Mouse (Mus musculus): Measurements from ENCODE around the gene Pdyn. TPM values are rescaled to one million over a fixed set of nuclear protein-coding genes. Genes with fewer than 3 reads are reported as not detected.

Gene Pdyn
- polyA plus RNA-seq (2014; fragmentation: Nextera tagmentation; extraction: Ambion mirVana): 0.20 and 0.60 TPM in 2 replicates

DNA sequence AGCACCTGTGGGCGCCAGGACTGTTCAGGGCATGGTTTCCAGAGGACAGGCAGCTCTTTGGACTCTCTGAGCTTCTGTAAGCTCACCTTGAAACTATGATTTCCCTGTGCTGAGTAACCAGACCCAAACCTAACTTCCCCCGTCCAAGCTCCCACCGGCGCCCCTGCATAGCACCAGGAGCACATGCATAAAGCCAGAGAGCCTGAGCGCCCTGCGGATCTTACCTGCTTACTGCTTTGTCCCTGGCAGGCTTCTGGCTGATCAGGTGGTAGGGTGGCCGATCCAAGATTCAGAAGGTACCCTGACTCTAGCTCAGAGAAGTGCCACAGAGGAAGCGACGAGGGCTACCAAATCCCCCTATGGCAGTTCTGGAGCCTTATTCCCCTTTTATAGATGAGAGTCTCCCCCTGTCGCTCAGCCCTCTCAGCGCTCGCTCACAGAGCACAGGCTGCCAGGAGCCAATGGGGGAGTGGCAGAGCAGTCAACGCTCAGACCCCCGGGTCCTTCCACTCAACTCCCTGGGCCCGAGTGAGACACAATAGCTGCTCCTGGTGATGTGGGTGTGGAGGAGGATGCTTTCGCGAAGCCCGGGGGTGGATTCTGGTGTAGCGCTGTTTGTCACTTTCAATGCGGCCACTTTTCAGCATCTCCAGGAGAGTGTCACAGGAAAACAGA, at the start of gene Pdyn:
TSS of gene Pdyn (minus strand) at position 361 of the 675 bp plus-strand sequence.
- peak within 1 kb of the TSS; percentile 12; the same call in 1 of the 2 replicates for H3K4me3 ChIP-seq (ENCODE audit: low read length)
- 12% methylated on average over 20 of the region's 20 CpGs for WGBS
- H3K27me3 ChIP-seq (ENCODE audit: control insufficient read depth, insufficient read depth, low read length): peaks cover 8% of the 10 kb centered on the region; the same call in 1 of the 2 replicates
- ATAC-seq (ENCODE audit: low FRiP score, low TSS enrichment): peak; percentile 60; the same call in 1 of the 2 replicates
- peak within 1 kb of the TSS; percentile 27 for H3K4me2 ChIP-seq (replicated peaks; ENCODE audit: low read depth, low read length)
- H3K9ac ChIP-seq (ENCODE audit: low read depth, low read length): no peak within 1 kb of the TSS
- no peaks in the 10 kb centered on the region for H3K9me3 ChIP-seq (ENCODE audit: control insufficient read depth, low read length)
- H3K4me1 ChIP-seq (ENCODE audit: control insufficient read depth, insufficient read depth, low read length): 0 out of 2 replicates have a peak, but pooled peaks cover 3% of the 10 kb centered on the region
- no peaks in the 10 kb centered on the region for H3K36me3 ChIP-seq (ENCODE audit: control insufficient read depth, insufficient read depth, low read length)
- no peak within 1 kb of the TSS for H3K27ac ChIP-seq (ENCODE audit: low read depth, low read length)

DNA sequence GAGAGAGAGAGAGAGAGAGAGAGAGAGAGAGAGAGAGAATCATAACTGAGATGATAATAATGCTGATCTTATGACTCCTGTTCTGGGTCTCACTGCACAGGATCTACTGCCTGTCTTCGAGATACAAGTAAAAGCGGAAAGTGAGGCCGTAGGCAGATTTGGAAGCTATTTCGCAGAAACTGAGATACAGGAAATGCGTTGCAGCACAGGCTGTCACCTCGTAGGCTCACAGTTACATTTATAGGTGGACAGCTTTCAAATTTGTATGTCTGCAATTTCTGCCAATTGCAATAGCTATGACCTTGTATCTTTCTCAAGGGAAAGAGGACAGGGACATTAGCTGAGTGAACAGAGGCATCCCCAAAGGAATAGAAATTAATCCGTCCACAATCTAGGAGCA, 42.4 kb upstream of the Pdyn start:
- Histone ChIP-seq H3K27ac (ENCODE audit: low read depth, low read length) (no peak overlapping the region), H3K9ac (ENCODE audit: low read depth, low read length) (no peak overlapping the region), H3K4me2 (replicated peaks; ENCODE audit: low read depth, low read length) (no peak overlapping the region), H3K4me3 (ENCODE audit: low read length) (no peak overlapping the region), H3K9me3 (ENCODE audit: control insufficient read depth, low read length) (no peaks in the 10 kb centered on the region), H3K27me3 (ENCODE audit: control insufficient read depth, insufficient read depth, low read length) (no peaks in the 10 kb centered on the region), H3K4me1 (ENCODE audit: control insufficient read depth, insufficient read depth, low read length) (no peaks in the 10 kb centered on the region), H3K36me3 (ENCODE audit: control insufficient read depth, insufficient read depth, low read length) (no peaks in the 10 kb centered on the region)
- WGBS: 89% methylated on average over 7 of the region's 7 CpGs
- ATAC-seq (ENCODE audit: low FRiP score, low TSS enrichment): no peak

DNA sequence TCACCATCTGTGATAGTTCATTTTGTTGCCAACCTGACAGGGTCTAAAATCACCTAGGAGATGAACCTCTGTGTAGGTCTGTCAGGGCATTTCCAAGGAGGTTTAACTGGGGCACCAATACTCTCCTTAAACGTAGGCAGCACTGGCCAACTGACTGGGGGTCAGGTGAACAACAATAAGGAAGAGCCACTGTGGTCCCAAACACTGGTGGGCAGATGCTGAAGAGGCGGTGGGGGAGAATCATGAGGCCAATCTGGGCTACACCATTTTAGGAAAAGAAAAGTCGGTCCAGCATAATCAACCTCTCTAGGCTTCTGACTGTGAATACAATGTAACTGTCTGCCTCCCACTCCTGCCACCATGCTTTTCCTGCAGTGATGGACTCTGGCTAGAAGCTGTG, 40.9 kb upstream of the Pdyn start:
- WGBS: 87% methylated on average over 3 of the region's 3 CpGs

DNA sequence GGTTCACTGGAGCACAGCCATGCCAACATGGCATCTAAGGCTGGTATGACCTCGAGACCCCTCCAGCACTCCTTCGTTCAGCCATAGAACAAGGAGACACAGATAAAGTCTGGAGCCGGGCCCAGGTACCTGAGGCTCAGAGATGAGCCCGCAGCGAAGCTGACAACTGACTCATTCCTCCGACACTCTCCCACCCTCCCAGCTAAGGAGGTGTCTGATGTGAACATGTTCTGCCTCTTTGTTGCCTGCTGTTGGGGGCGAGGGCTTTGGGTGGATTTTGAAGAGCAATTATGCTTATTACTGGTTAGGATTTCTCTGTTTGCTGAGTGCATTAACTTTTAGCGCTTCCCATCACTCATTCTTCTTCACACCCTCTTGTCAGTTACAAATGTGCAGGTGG, 34.4 kb upstream of the Pdyn start:
- Histone ChIP-seq H3K4me2 (replicated peaks; ENCODE audit: low read depth, low read length) (no peak overlapping the region), H3K4me3 (ENCODE audit: low read length) (no peak overlapping the region), H3K27ac (ENCODE audit: low read depth, low read length) (no peak overlapping the region), H3K4me1 (ENCODE audit: control insufficient read depth, insufficient read depth, low read length) (no peaks in the 10 kb centered on the region), H3K36me3 (ENCODE audit: control insufficient read depth, insufficient read depth, low read length) (no peaks in the 10 kb centered on the region), H3K9ac (ENCODE audit: low read depth, low read length) (no peak overlapping the region), H3K9me3 (ENCODE audit: control insufficient read depth, low read length) (no peaks in the 10 kb centered on the region), H3K27me3 (ENCODE audit: control insufficient read depth, insufficient read depth, low read length) (no peaks in the 10 kb centered on the region)
- ATAC-seq (ENCODE audit: low FRiP score, low TSS enrichment): no peak
- 73% methylated on average over 8 of the region's 8 CpGs for WGBS

More for the DNA sequence above, 40.9 kb upstream of the Pdyn start:
- H3K9ac ChIP-seq (ENCODE audit: low read depth, low read length): no peak overlapping the region
- H3K9me3 ChIP-seq (ENCODE audit: control insufficient read depth, low read length): no peaks in the 10 kb centered on the region
- no peak overlapping the region for H3K27ac ChIP-seq (ENCODE audit: low read depth, low read length)
- H3K4me1 ChIP-seq (ENCODE audit: control insufficient read depth, insufficient read depth, low read length): no peaks in the 10 kb centered on the region
- H3K27me3 ChIP-seq (ENCODE audit: control insufficient read depth, insufficient read depth, low read length): no peaks in the 10 kb centered on the region
- H3K36me3 ChIP-seq (ENCODE audit: control insufficient read depth, insufficient read depth, low read length): no peaks in the 10 kb centered on the region
- no peak overlapping the region for H3K4me3 ChIP-seq (ENCODE audit: low read length)
- H3K4me2 ChIP-seq (replicated peaks; ENCODE audit: low read depth, low read length): no peak overlapping the region
- no peak for ATAC-seq (ENCODE audit: low FRiP score, low TSS enrichment)

DNA sequence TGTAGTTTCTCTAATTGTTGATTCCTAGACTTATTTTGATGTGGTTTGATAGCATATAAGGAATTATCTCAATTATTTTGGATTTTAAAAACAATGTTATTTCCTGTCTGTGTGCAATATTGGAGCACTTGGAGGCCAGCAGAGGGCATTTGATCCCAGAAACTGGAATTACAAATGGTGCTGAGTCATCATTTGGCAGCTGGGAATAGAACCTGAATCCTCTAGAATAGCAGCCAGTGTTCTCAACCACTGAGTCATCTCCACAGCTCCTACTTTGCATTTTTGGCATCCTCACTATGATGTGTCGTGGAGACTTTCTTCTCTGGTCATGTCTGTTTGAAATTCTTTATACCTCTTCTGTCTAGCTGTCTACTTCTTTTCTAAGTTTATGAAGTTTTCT, 30.0 kb upstream of the Pdyn start:
- H3K9ac ChIP-seq (ENCODE audit: low read depth, low read length): no peak overlapping the region
- ATAC-seq (ENCODE audit: low FRiP score, low TSS enrichment): no peak
- H3K4me3 ChIP-seq (ENCODE audit: low read length): no peak overlapping the region
- no peak overlapping the region for H3K4me2 ChIP-seq (replicated peaks; ENCODE audit: low read depth, low read length)
- 88% methylated on average over 1 of the region's 1 CpGs for WGBS
- no peaks in the 10 kb centered on the region for H3K9me3 ChIP-seq (ENCODE audit: control insufficient read depth, low read length)
- no peaks in the 10 kb centered on the region for H3K27me3 ChIP-seq (ENCODE audit: control insufficient read depth, insufficient read depth, low read length)
- H3K4me1 ChIP-seq (ENCODE audit: control insufficient read depth, insufficient read depth, low read length): no peaks in the 10 kb centered on the region
- H3K27ac ChIP-seq (ENCODE audit: low read depth, low read length): no peak overlapping the region
- no peaks in the 10 kb centered on the region for H3K36me3 ChIP-seq (ENCODE audit: control insufficient read depth, insufficient read depth, low read length)

DNA sequence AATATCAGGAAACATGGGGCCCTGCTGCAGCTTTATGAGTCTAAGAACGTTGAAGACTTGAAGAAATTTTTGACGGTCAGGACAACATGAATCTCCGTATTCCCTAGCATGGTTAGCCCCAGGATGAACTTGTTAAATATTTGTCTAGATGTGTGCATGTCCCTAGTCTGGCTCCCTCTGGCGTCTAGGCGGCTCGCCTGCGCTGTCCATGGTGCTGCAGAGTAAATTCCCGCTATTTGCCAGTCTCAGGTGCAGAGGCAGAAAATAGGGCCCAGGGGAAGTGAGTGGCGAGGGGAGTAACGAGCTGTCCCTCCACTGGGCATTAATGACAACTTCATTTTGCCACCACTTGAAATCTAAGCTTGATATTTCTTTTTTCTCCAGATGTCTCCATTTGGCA, 16.0 kb upstream of the Pdyn start:
- Histone ChIP-seq H3K27me3 (ENCODE audit: control insufficient read depth, insufficient read depth, low read length) (no peaks in the 10 kb centered on the region), H3K9ac (ENCODE audit: low read depth, low read length) (no peak overlapping the region), H3K9me3 (ENCODE audit: control insufficient read depth, low read length) (no peaks in the 10 kb centered on the region), H3K4me1 (ENCODE audit: control insufficient read depth, insufficient read depth, low read length) (no peaks in the 10 kb centered on the region), H3K36me3 (ENCODE audit: control insufficient read depth, insufficient read depth, low read length) (no peaks in the 10 kb centered on the region), H3K4me3 (ENCODE audit: low read length) (no peak overlapping the region), H3K4me2 (replicated peaks; ENCODE audit: low read depth, low read length) (no peak overlapping the region), H3K27ac (ENCODE audit: low read depth, low read length) (no peak overlapping the region)
- ATAC-seq (ENCODE audit: low FRiP score, low TSS enrichment): no peak
- 14% methylated on average over 10 of the region's 10 CpGs for WGBS

DNA sequence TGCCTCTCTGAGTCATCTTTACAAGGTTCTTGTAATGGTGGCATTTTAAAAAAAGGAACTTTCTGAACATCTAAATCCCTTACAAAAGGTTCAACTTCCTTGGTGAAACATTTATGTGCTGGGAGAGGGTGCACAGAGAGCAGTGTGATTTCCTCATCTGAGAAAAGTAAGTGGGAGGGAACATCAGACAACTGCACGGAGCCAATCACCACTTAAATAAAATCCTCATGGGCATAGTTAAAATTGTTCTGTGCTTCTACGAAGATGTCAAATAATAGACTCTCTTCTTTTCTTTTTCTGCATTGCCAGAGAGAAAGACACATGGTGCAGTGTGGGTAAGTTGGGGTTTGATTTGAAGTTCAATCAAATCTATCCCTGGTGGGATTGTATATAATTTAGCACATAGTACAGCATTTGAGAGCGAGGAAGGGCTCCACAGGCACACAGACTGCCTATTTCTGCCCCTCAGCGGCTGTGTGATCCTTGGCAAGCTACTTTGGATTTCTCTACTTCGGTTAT, 13.4 kb upstream of the Pdyn start:
- Histone ChIP-seq H3K27ac (ENCODE audit: low read depth, low read length) (no peak overlapping the region), H3K4me1 (ENCODE audit: control insufficient read depth, insufficient read depth, low read length) (no peaks in the 10 kb centered on the region), H3K36me3 (ENCODE audit: control insufficient read depth, insufficient read depth, low read length) (no peaks in the 10 kb centered on the region), H3K4me2 (replicated peaks; ENCODE audit: low read depth, low read length) (no peak overlapping the region), H3K9me3 (ENCODE audit: control insufficient read depth, low read length) (no peaks in the 10 kb centered on the region), H3K27me3 (ENCODE audit: control insufficient read depth, insufficient read depth, low read length) (no peaks in the 10 kb centered on the region), H3K4me3 (ENCODE audit: low read length) (no peak overlapping the region), H3K9ac (ENCODE audit: low read depth, low read length) (no peak overlapping the region)
- WGBS: 79% methylated on average over 5 of the region's 5 CpGs
- no peak for ATAC-seq (ENCODE audit: low FRiP score, low TSS enrichment)

DNA sequence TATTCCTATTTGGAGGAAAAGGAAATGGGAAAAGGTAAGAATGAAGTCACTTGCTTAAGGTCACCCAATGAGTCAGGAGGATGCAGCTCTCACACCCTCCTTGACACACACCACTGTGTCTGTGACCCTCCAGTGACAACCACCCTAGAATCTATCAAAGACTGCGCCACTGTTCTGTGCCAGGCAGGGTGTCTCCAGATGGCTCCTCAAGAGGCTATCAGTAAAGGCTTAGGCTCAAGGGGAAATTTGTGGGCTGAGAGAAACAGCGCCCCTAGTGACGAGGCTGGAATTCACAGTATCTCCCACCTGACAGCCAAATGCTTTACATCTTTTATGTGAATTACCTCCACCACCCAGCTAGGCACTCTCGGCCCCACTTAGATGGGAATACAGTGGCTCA, 3.6 kb downstream of the Pdyn start:
- Histone ChIP-seq H3K27me3 (ENCODE audit: control insufficient read depth, insufficient read depth, low read length) (peaks cover 8% of the 10 kb centered on the region; the same call in 1 of the 2 replicates), H3K4me1 (ENCODE audit: control insufficient read depth, insufficient read depth, low read length) (0 out of 2 replicates have a peak, but pooled peaks cover 3% of the 10 kb centered on the region), H3K9me3 (ENCODE audit: control insufficient read depth, low read length) (no peaks in the 10 kb centered on the region), H3K4me2 (replicated peaks; ENCODE audit: low read depth, low read length) (no peak overlapping the region), H3K4me3 (ENCODE audit: low read length) (no peak overlapping the region), H3K27ac (ENCODE audit: low read depth, low read length) (no peak overlapping the region), H3K9ac (ENCODE audit: low read depth, low read length) (no peak overlapping the region), H3K36me3 (ENCODE audit: control insufficient read depth, insufficient read depth, low read length) (no peaks in the 10 kb centered on the region)
- 5% methylated on average over 4 of the region's 4 CpGs for WGBS
- no peak for ATAC-seq (ENCODE audit: low FRiP score, low TSS enrichment)

DNA sequence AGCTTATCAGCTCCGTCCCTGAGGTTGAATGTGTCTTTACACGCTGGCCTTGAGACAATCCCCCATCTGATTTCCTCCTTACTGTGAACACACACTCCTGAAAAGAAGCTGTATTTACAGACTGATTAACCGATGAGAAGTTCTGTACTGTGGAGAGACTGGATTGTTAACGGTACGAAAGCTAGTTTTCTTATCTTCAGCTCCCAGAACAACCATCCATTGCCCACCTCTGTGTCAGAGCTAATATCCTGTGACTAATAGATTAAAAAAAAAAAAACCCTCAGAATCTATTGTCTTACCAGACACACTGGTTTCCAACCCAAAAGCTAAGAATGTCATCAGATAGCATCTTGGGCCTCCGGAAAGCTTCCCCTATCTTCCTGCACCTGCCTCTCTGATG, 5.3 kb downstream of the Pdyn start:
- no peak overlapping the region for H3K27ac ChIP-seq (ENCODE audit: low read depth, low read length)
- ATAC-seq (ENCODE audit: low FRiP score, low TSS enrichment): no peak
- no peak overlapping the region for H3K4me2 ChIP-seq (replicated peaks; ENCODE audit: low read depth, low read length)
- peaks cover 2% of the 10 kb centered on the region; the same call in 1 of the 2 replicates for H3K27me3 ChIP-seq (ENCODE audit: control insufficient read depth, insufficient read depth, low read length)
- WGBS: 77% methylated on average over 6 of the region's 6 CpGs
- no peaks in the 10 kb centered on the region for H3K9me3 ChIP-seq (ENCODE audit: control insufficient read depth, low read length)
- 0 out of 2 replicates have a peak, but pooled peaks cover under 1% of the 10 kb centered on the region for H3K4me1 ChIP-seq (ENCODE audit: control insufficient read depth, insufficient read depth, low read length)
- H3K9ac ChIP-seq (ENCODE audit: low read depth, low read length): no peak overlapping the region
- no peak overlapping the region for H3K4me3 ChIP-seq (ENCODE audit: low read length)
- H3K36me3 ChIP-seq (ENCODE audit: control insufficient read depth, insufficient read depth, low read length): no peaks in the 10 kb centered on the region
